Mouse (Mus musculus): ENCODE measurements around the gene Abca3.
"Not testable (repeated sequence)": the region's sequence is repeated elsewhere in the genome, so short reads cannot be mapped to it uniquely, and the experiment has no call there.

Gene Abca3

DNA sequence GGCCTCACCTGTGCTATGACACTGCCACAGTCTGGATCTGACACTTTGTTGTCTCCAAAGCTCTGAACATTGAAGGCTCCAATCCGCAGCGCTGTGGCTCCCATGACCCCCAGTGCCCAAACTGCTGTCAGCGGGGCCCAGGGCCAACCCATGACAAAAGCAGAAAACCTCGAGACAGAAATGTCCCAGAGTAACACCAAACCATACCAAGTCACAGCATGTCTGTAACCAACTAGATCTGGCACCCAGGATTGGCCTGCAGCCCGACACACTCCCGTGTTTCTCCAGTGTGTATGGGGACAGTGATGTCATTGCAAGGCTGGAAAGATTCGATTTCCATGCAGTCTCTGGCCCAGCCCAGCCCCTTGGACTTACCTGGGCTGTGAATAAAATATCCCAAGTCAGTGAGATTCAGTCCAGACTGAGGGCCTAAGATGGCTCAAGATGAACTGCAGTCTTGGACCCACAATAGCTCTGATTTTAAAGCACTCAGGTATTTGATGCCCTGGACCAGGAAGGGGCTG is 90.9 kb downstream of the Abca3 start, which contains the start of gene Dnase1l2:
TSS of gene Dnase1l2 (minus strand) at position 474 of the 524 bp plus-strand sequence.
- no peak for DNase-seq

DNA sequence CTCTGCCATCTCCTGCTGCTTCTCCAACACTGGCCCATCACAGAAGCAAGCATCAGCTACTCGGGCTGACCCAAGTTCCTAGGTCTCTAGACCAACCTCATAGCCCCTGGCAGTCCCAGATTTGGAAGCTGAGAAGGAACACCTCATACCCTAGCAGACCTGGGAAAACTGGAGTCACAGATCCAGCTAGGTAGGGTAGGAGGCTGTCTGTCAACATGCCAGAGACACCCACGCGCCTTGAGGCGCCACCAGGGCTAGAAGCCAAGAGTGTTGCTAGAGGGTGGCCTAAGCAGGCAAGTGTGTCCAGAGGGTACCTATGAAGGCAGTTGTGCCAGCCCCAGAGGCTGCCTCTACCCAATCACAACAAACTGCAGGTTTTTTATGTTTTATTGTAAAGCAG is 91.7 kb downstream of the Abca3 start:
- DNase-seq = no peak

DNA sequence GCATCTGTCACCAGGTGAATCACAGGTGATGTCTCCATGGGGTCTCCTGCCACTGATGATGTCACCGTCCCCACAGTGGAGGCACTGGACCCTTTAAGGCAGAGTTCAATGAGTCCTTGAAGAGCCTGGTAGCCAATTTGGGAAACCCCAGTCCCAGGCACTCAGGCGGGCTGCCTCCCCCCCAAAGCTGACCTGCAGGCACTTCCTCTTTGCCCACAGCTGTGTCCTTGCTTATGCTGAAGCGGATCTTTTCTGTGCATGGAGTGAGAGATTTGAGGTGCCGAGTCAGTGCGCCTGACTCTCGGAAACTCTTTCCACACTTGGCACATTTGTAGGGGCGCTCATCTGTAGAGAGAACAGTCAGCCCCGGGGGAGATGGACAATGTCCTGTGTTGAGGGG is 94.8 kb downstream of the Abca3 start:
- DNase-seq = no peak

DNA sequence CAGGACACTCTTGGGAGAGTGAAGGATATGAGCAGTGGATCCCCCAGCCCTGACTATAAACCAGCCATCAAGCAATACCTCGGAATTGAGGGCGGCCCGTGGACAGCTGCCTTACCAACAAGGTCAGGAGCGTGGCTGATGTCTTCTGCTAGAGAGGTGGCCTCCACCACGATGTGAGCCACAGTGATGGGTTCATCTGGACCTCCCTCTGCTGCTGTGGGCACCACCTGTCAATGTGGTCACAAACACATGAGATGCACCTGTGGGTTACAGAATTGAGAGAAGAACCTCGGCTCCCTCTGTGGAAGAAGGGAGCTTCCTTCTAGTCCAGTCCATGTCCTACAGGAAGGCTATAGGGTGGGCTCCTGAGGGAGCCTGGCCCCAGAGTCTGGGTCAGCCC is 97.8 kb downstream of the Abca3 start:
- DNase-seq = no peak

DNA sequence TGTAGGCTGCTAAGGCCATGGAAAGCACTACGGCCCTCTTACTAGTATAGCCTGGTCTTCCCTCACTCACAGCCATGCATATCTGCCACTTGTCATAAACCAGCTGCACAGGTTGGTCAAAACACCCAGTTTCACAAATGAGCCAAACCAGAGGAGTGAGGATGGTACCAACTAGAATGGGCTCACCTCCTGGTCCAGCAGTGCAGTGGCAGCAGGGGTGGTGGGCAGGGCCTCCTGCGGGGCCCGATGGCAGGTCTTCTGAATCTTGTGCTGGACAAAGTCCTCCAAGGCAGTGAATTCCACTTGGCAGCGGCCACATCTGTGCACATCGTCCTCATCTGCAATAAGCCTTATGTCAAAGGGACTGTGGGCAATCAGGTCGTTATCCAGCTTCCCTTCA is 99.5 kb downstream of the Abca3 start:
- DNase-seq = no peak

DNA sequence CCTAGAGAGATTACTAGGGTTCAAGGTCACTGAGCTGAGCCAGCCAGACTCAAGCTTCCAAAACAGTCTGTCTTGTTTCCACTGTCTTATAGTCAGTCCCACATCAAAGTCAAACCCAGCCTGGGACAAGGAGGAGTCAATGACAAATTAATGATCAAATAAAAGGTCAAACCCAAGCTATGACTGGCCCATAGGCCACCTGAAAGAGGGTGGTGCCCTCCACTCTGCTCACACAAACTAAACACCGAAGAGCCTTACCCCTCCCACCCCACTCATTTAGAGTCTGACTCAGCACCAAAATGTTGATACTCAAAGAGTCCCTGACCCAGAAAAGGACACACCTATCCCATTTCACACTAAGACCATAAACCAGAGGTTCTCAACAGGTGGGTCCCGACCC is 101.6 kb downstream of the Abca3 start:
- no peak for DNase-seq

DNA sequence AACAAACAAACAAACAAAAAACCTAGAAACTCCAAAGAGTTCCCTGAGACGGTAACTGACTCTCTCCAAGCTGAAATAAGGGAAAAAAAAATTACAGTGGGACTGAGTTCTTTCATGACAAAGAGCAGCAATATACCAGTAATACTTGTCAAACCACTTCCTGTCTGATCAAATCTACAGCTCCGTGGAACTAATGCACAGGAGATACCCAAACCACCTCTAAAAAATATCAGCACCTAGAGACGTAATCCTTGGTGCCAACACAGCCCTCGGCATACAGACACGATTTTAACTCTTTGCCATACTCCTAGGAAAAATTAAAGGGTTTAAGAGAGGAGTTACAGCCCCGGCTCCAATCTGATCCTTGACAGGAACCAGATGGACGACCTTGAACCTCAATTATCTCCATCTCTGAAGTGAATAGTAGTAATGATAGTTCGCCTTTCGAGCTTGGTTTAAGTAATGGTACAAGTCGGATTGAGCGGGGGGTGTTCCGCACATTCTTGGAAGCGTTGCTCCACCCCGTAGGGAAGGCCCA is 102.5 kb downstream of the Abca3 start:
- no peak for DNase-seq

DNA sequence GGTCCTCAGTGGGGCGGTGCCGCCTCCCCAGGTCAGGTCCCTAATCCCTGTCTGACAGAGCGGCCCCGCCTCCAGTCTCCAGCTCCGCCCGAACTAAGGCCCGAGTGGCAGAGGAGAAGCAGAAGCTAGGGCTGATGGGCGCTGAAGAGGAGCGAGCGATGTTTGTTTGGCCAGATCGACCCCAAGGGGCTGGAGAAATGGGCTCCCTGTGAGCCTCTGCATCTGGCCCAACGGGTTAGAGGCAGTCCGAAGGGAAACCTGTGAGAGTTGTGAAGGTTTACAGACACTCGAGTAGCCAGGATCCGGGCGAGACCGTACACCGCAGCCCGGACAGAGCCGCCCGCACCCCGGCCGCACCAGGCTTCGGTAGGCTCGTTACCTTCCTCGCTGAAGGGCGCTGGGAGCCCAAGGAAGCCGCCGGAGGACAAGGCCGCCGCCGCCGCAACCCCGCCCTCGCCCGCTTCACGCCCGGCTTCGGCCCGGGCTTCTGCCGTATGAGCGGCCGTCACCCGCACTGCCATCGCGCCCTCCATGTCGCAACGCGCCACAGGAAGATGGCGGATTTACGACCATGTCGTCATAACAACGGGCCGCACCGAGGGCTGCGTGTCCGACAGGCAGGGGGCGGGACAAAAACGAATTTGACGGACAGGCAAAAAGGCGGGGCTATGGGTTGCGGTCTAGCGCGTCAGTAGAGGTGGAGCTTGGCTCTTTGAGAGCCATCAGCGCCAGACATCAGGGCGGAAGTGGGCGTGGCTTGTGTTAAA is 103.2 kb downstream of the Abca3 start:
- DNase-seq = peak; percentile 100

DNA sequence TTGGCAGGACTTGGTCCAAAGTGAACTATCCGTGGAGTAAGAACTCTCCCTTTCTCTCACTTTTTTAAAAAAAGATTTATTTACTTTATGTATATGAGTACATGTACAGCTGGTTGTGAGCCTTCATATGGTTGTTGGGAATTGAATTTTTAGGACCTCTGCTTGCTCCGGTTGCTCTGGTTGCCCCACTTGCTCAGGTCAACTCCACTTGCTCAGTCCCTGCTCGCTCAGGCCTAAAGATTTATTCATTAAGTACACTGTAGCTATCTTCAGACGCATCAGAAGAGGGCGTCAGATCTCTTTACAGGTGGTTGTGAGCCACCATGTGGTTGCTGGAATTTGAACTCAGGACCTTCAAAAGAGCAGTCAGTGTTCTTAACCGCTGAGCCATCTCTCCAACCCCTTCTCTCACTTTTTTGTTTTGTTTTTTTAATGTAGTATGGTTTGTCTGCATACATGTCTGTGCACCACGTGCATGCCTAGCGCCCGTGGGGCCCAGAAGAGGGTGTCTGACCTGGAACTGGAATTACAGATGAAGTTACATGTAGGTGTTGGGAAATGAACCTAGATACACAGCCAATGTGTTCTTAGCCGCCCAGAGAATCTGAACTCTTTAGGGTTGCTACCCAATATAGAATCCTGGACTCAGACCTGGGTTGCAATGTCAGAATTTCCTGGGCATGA is 103.9 kb downstream of the Abca3 start:
- not testable (repeated sequence) for DNase-seq
